Mouse (Mus musculus): ENCODE measurements around the gene Nudt5.

GRCm38 (mm10) chr2:5801182-5801640 lies 43.6 kb upstream of the Nudt5 start:
- TF ChIP-seq CTCF (IDR thresholded peaks at IDR 0.05; ENCODE audit: borderline replicate concordance, insufficient read depth, low read depth, low read length) (no peak), POLR2A (IDR thresholded peaks at IDR 0.05; ENCODE audit: borderline replicate concordance, insufficient read depth, low read length) (no peak)

Measured in cerebellum, adult 2 months (tissue).